Mouse (Mus musculus): Measurements from ENCODE around the gene Grm5. TPM values are rescaled to one million over a fixed set of nuclear protein-coding genes. Genes with fewer than 3 reads are reported as not detected.

Grm5 gene
- polyA plus RNA-seq (2012; rRNA removed), result not detected in 2 replicates

GRCm38 (mm10) chr7:87583868-87584267 lies at the start of gene Grm5:
Gene Grm5 (plus strand): TSS chr7:87584168.
- H3K27ac ChIP-seq (ENCODE audit: control insufficient read depth, insufficient read depth, low read length), result no peak within 1 kb of the TSS
- H3K4me1 ChIP-seq (replicated peaks; ENCODE audit: control insufficient read depth, insufficient read depth, low read length), result no peaks in the 10 kb centered on the region
- no peaks in the 10 kb centered on the region for H3K36me3 ChIP-seq (ENCODE audit: control insufficient read depth, insufficient read depth, low read length)
- no peak for DNase-seq
- no peak within 1 kb of the TSS for H3K4me3 ChIP-seq (ENCODE audit: control insufficient read depth, insufficient read depth, low read length)
- WGBS, result 27% methylated on average over 2 of the region's 2 CpGs
- no peak for TF ChIP-seq POLR2A (IDR thresholded peaks at IDR 0.05; ENCODE audit: control insufficient read depth, extremely low read depth, insufficient read depth, low read length, poor library complexity)
- TF ChIP-seq CTCF (IDR thresholded peaks at IDR 0.05; ENCODE audit: borderline replicate concordance, control insufficient read depth, extremely low read depth, insufficient read depth, low read length, poor library complexity), result no peak
- no peaks in the 10 kb centered on the region for H3K27me3 ChIP-seq (ENCODE audit: control insufficient read depth, insufficient read depth, low read length)

DNA sequence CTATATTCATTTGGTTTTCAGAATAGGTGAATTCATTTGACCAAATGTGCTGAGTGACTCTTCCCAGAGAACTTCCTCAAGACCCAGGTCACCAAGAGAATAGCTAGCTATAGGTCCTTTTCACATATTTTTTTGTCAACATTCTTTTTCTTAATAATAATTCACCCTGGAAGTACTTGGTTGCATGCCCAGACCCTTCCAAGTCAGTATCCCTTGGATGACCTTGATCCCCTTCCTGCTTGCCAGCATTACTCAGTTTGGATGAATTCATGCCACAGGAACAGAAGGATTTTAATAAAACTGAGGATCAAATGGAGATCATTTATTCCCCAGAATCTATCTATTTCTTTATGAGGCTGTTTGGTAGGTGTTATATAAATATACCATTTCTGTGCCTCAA lies 44.9 kb upstream of the Grm5 start:
- Histone ChIP-seq H3K27ac (ENCODE audit: control insufficient read depth, insufficient read depth, low read length) (no peak overlapping the region), H3K36me3 (ENCODE audit: control insufficient read depth, insufficient read depth, low read length) (no peaks in the 10 kb centered on the region), H3K4me1 (replicated peaks; ENCODE audit: control insufficient read depth, insufficient read depth, low read length) (no peaks in the 10 kb centered on the region), H3K27me3 (ENCODE audit: control insufficient read depth, insufficient read depth, low read length) (no peaks in the 10 kb centered on the region), H3K4me3 (ENCODE audit: control insufficient read depth, insufficient read depth, low read length) (no peak overlapping the region)
- no peak for DNase-seq
- no peak for TF ChIP-seq POLR2A (IDR thresholded peaks at IDR 0.05; ENCODE audit: control insufficient read depth, extremely low read depth, insufficient read depth, low read length, poor library complexity)
- TF ChIP-seq CTCF (IDR thresholded peaks at IDR 0.05; ENCODE audit: borderline replicate concordance, control insufficient read depth, extremely low read depth, insufficient read depth, low read length, poor library complexity), result no peak

GRCm38 (mm10) chr7:87565300-87565699 lies 18.7 kb upstream of the Grm5 start:
- no peaks in the 10 kb centered on the region for H3K27me3 ChIP-seq (ENCODE audit: control insufficient read depth, insufficient read depth, low read length)
- H3K36me3 ChIP-seq (ENCODE audit: control insufficient read depth, insufficient read depth, low read length), result no peaks in the 10 kb centered on the region
- no peak for DNase-seq
- H3K27ac ChIP-seq (ENCODE audit: control insufficient read depth, insufficient read depth, low read length), result no peak overlapping the region
- H3K4me1 ChIP-seq (replicated peaks; ENCODE audit: control insufficient read depth, insufficient read depth, low read length), result no peaks in the 10 kb centered on the region
- no peak overlapping the region for H3K4me3 ChIP-seq (ENCODE audit: control insufficient read depth, insufficient read depth, low read length)
- TF ChIP-seq CTCF (IDR thresholded peaks at IDR 0.05; ENCODE audit: borderline replicate concordance, control insufficient read depth, extremely low read depth, insufficient read depth, low read length, poor library complexity), result no peak
- no peak for TF ChIP-seq POLR2A (IDR thresholded peaks at IDR 0.05; ENCODE audit: control insufficient read depth, extremely low read depth, insufficient read depth, low read length, poor library complexity)
- 52% methylated on average over 1 of the region's 1 CpGs for WGBS

DNA sequence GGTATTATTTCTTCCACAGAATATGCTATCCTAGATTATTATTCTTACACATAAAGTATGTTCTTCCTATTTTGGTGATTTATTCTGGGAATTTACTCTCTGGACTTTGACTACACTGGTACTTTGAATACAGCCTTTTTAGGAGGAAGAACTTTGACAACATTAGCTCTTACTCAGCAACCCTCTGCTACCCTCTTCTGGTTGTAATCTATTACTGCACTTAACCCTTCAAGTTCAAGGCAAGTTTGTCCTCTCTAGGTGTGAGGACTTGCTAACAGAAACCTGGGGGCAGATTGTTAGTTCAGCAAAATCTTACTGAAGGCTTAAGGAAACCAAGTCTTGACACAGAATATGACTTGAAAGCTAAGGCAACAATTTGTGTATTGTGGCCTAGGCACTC lies 17.5 kb upstream of the Grm5 start:
- no peak for TF ChIP-seq POLR2A (IDR thresholded peaks at IDR 0.05; ENCODE audit: control insufficient read depth, extremely low read depth, insufficient read depth, low read length, poor library complexity)
- TF ChIP-seq CTCF (IDR thresholded peaks at IDR 0.05; ENCODE audit: borderline replicate concordance, control insufficient read depth, extremely low read depth, insufficient read depth, low read length, poor library complexity), result no peak
- Histone ChIP-seq H3K36me3 (ENCODE audit: control insufficient read depth, insufficient read depth, low read length) (no peaks in the 10 kb centered on the region), H3K27me3 (ENCODE audit: control insufficient read depth, insufficient read depth, low read length) (no peaks in the 10 kb centered on the region), H3K4me3 (ENCODE audit: control insufficient read depth, insufficient read depth, low read length) (no peak overlapping the region), H3K27ac (ENCODE audit: control insufficient read depth, insufficient read depth, low read length) (no peak overlapping the region), H3K4me1 (replicated peaks; ENCODE audit: control insufficient read depth, insufficient read depth, low read length) (no peaks in the 10 kb centered on the region)
- DNase-seq, result no peak

DNA sequence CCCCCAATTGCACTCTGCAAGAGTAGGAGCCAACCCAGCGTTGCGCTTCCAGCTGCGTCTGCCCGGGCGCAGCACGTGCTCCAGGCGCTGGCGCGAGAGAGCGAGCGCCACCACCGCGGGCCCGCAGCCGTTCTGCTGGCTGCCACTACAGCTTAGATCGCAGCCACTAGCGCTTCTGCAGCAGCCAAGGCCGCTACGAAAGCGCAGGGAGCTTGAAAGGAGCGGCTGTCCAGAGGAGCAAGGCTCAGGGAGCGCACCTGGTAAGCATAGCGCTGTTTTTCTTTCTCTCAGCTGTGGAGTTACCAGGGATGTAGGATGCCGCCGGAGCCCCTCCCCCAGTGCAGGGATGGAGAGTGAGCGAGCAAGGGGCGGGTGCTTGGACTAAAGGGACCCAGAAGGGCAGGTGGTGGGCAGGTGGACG lies 323 bp downstream of the Grm5 start:
- H3K27me3 ChIP-seq (ENCODE audit: control insufficient read depth, insufficient read depth, low read length), result no peaks in the 10 kb centered on the region
- no peak for DNase-seq
- no peak overlapping the region for H3K4me3 ChIP-seq (ENCODE audit: control insufficient read depth, insufficient read depth, low read length)
- H3K4me1 ChIP-seq (replicated peaks; ENCODE audit: control insufficient read depth, insufficient read depth, low read length), result no peaks in the 10 kb centered on the region
- no peaks in the 10 kb centered on the region for H3K36me3 ChIP-seq (ENCODE audit: control insufficient read depth, insufficient read depth, low read length)
- H3K27ac ChIP-seq (ENCODE audit: control insufficient read depth, insufficient read depth, low read length), result no peak overlapping the region
- no peak for TF ChIP-seq POLR2A (IDR thresholded peaks at IDR 0.05; ENCODE audit: control insufficient read depth, extremely low read depth, insufficient read depth, low read length, poor library complexity)
- WGBS, result 10% methylated on average over 28 of the region's 28 CpGs

- no peak overlapping the region for H3K4me3 ChIP-seq (ENCODE audit: control insufficient read depth, insufficient read depth, low read length)
- TF ChIP-seq CTCF (IDR thresholded peaks at IDR 0.05; ENCODE audit: borderline replicate concordance, control insufficient read depth, extremely low read depth, insufficient read depth, low read length, poor library complexity), result no peak
- no peak for TF ChIP-seq POLR2A (IDR thresholded peaks at IDR 0.05; ENCODE audit: control insufficient read depth, extremely low read depth, insufficient read depth, low read length, poor library complexity)
- no peak overlapping the region for H3K27ac ChIP-seq (ENCODE audit: control insufficient read depth, insufficient read depth, low read length)
- H3K4me1 ChIP-seq (replicated peaks; ENCODE audit: control insufficient read depth, insufficient read depth, low read length), result no peaks in the 10 kb centered on the region
- no peak for DNase-seq
- 32% methylated on average over 10 of the region's 10 CpGs for WGBS
- H3K27me3 ChIP-seq (ENCODE audit: control insufficient read depth, insufficient read depth, low read length), result no peaks in the 10 kb centered on the region
- H3K36me3 ChIP-seq (ENCODE audit: control insufficient read depth, insufficient read depth, low read length), result no peaks in the 10 kb centered on the region
Measured at GRCm38 (mm10) chr7:87586271-87586937, 2.4 kb downstream of the Grm5 start.

- WGBS, result 32% methylated on average over 1 of the region's 1 CpGs
- no peak for DNase-seq
- no peaks in the 10 kb centered on the region for H3K27me3 ChIP-seq (ENCODE audit: control insufficient read depth, insufficient read depth, low read length)
Measured at GRCm38 (mm10) chr7:87587976-87588375, 4.0 kb downstream of the Grm5 start.

More at GRCm38 (mm10) chr7:87587976-87588375, 4.0 kb downstream of the Grm5 start:
- Histone ChIP-seq H3K27ac (ENCODE audit: control insufficient read depth, insufficient read depth, low read length) (no peak overlapping the region), H3K4me1 (replicated peaks; ENCODE audit: control insufficient read depth, insufficient read depth, low read length) (no peaks in the 10 kb centered on the region), H3K36me3 (ENCODE audit: control insufficient read depth, insufficient read depth, low read length) (no peaks in the 10 kb centered on the region), H3K4me3 (ENCODE audit: control insufficient read depth, insufficient read depth, low read length) (no peak overlapping the region)
- TF ChIP-seq POLR2A (IDR thresholded peaks at IDR 0.05; ENCODE audit: control insufficient read depth, extremely low read depth, insufficient read depth, low read length, poor library complexity) (no peak), CTCF (IDR thresholded peaks at IDR 0.05; ENCODE audit: borderline replicate concordance, control insufficient read depth, extremely low read depth, insufficient read depth, low read length, poor library complexity) (no peak)

Measured in thymus, adult 2 months (tissue).